Mouse (Mus musculus): ENCODE results near the gene D430041D05Rik.

DNA sequence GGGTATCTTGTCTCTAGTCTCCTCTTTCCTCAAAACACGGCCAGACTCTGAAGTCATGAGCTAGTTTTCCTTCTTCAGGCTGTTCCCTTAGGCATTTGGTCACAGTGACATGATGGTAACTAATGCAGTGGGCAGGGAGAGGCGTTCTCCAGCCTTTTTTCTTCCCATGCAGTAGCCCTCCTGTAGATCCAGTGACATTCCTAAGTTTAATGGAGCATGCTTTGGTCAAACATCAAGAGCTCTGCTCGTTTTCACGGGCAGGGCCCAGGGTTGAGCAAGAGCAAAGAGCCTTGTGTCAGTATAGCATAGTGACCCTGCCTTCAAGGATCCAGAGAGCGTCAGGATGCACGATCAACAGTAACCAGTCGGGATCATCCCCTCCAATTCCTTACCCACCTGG is 247.4 kb downstream of the D430041D05Rik start:
- TF ChIP-seq MAFK (IDR thresholded peaks at IDR 0.05; ENCODE audit: insufficient read depth, low read depth, low read length) (no peak), ZC3H11A (IDR thresholded peaks at IDR 0.05; ENCODE audit: borderline replicate concordance, low read depth, low read length) (no peak), HCFC1 (IDR thresholded peaks at IDR 0.05; ENCODE audit: borderline replicate concordance, insufficient read depth, low read length) (no peak), CHD2 (IDR thresholded peaks at IDR 0.05; ENCODE audit: low read depth, low read length) (no peak)

Measured in ES-E14 (cell line).